9 mouse cellular contexts compared by ENCODE assay signal in the genomic region with DNA sequence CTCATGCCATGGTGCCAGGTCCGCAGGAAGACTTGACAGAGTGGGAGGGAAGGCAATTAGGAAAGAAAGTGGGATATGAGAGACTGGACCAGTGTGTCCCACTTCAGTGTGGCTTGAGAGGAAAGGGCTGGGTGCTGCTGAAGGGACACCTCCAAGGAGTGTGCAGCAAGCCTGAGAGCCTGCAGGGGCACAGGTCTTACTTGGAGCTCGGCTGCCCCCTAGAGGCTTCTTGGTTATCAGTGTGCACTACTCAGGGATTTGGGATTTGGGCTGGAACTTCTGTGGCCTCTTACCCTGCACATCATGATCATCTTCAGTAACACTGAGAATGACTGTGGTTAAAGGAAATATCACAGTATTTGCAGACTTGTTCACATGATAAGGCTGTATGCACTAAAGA.
DNase-seq lines count a peak whose midpoint lies in the region; ATAC-seq and TF ChIP-seq lines count a peak whose summit lies in the region.
"Had no signal": no experiment of that assay in that cellular context is flagged by ENCODE, and none has a peak within 500 bp of the region (broad histone marks: within the 10 kb centered on the region; RNA-seq: fewer than 3 reads in every experiment).

No protein-coding gene starts in this region.

- no peaks in the 10 kb centered on the region for H3K27me3 ChIP-seq in intestine, embryonic 15.5 days (replicated peaks)
- H3K27me3 ChIP-seq in midbrain, embryonic 13.5 days = no peaks in the 10 kb centered on the region

- no peak overlapping the region for H3K4me2 ChIP-seq in intestine, embryonic 15.5 days (replicated peaks)
- H3K4me2 ChIP-seq in midbrain, embryonic 13.5 days (replicated peaks) = no peak overlapping the region

- TF ChIP-seq CTCF in cortical plate, adult 2 months (IDR thresholded peaks at IDR 0.05; ENCODE audit: extremely low read depth, insufficient read depth, low read length) = peak; percentile 78

- no peak overlapping the region for H3K9ac ChIP-seq in intestine, embryonic 15.5 days
- H3K9ac ChIP-seq in midbrain, embryonic 13.5 days (replicated peaks) = no peak overlapping the region

- no peak overlapping the region for H3K4me3 ChIP-seq in cortical plate, adult 2 months (ENCODE audit: insufficient read depth, low read length)
- no peak overlapping the region for H3K4me3 ChIP-seq in intestine, embryonic 15.5 days (replicated peaks)
- H3K4me3 ChIP-seq in midbrain, embryonic 13.5 days (replicated peaks) = no peak overlapping the region
- H3K4me3 ChIP-seq: myocyte had no signal

- peak; percentile 81 for ATAC-seq in intestine, embryonic 15.5 days
- peak; percentile 93 for ATAC-seq in midbrain, embryonic 13.5 days
- ATAC-seq in erythroid progenitor cell, adult 5-6 weeks (replicated peaks; ENCODE audit: low FRiP score, poor library complexity, severe bottlenecking) = no peak

- no peaks in the 10 kb centered on the region for H3K4me1 ChIP-seq in cortical plate, adult 2 months (ENCODE audit: control insufficient read depth, insufficient read depth, low read length)
- H3K4me1 ChIP-seq in intestine, embryonic 15.5 days (replicated peaks) = no peaks in the 10 kb centered on the region
- no peaks in the 10 kb centered on the region for H3K4me1 ChIP-seq in midbrain, embryonic 13.5 days (replicated peaks)

- no peaks in the 10 kb centered on the region for H3K36me3 ChIP-seq in intestine, embryonic 15.5 days
- H3K36me3 ChIP-seq in midbrain, embryonic 13.5 days = no peaks in the 10 kb centered on the region

- no peak overlapping the region for H3K27ac ChIP-seq in cortical plate, adult 2 months (ENCODE audit: insufficient read depth, low read length)
- H3K27ac ChIP-seq in intestine, embryonic 15.5 days = no peak overlapping the region
- no peak overlapping the region for H3K27ac ChIP-seq in midbrain, embryonic 13.5 days

- no peaks in the 10 kb centered on the region for H3K9me3 ChIP-seq in intestine, embryonic 15.5 days
- H3K9me3 ChIP-seq in midbrain, embryonic 13.5 days = no peaks in the 10 kb centered on the region

- peak; percentile 80 for DNase-seq in adrenal gland, adult 2 months
- DNase-seq in gastrocnemius, adult 8-10 months (ENCODE audit: low spot score in 2 of 2) = peak; percentile 14 to 43
- DNase-seq in left cerebral cortex, adult 9 months (ENCODE audit: low spot score in 2 of 2) = peak; percentile 47 to 92
- peak; percentile 11 to 50 for DNase-seq in spleen, adult 18-20 months

- 42% methylated on average over 2 of the region's 2 CpGs for WGBS in intestine, embryonic 15.5 days
- 42% methylated on average over 2 of the region's 2 CpGs for WGBS in midbrain, embryonic 13.5 days

- no peak for TF ChIP-seq POLR2A in cortical plate, adult 2 months (IDR thresholded peaks at IDR 0.05; ENCODE audit: extremely low read depth, insufficient read depth, low read length)

Comparison
In these comparisons a context has a peak if more than half of its experiments do, and no peak if none do; other contexts are left out.
1. DNase-seq: peak in every context shown above with its lines; median percentile 80 in adrenal gland, adult 2 months; 70 in left cerebral cortex, adult 9 months; 30 in spleen, adult 18-20 months; 28 in gastrocnemius, adult 8-10 months.